Mouse (Mus musculus): ENCODE measurements around the gene Icmt. TPM values are rescaled to one million over a fixed set of nuclear protein-coding genes. Genes with fewer than 3 reads are reported as not detected.

Gene Icmt
- polyA plus RNA-seq, 1 experiment = 20.7 TPM

DNA sequence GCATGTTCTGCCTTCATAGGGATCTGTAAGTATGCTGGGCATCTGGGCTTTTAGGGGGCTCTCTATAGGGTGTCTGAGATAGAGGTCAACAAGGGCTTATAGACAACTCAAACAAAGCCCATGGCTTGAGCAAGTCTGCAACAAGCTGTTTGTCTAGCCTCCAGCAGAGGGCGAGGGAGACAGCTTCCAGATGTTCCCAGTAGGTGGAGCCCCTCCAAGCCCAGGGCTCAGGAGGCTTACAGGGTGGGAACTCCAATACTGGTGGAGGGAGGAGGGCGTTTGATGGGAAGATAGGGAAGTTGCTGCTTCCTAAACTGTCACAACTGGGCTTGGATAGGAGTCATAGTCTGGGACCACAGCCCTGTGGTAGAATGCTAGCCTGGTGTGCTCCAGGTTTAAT is 35.9 kb downstream of the Icmt start:
- H3K27ac ChIP-seq (replicated peaks; ENCODE audit: low read depth, low read length) = no peak overlapping the region
- no peaks in the 10 kb centered on the region for H3K4me1 ChIP-seq (ENCODE audit: control insufficient read depth, insufficient read depth, insufficient read length, low read length)
- H3K4me3 ChIP-seq (ENCODE audit: insufficient read depth, low read depth, low read length) = no peak overlapping the region

DNA sequence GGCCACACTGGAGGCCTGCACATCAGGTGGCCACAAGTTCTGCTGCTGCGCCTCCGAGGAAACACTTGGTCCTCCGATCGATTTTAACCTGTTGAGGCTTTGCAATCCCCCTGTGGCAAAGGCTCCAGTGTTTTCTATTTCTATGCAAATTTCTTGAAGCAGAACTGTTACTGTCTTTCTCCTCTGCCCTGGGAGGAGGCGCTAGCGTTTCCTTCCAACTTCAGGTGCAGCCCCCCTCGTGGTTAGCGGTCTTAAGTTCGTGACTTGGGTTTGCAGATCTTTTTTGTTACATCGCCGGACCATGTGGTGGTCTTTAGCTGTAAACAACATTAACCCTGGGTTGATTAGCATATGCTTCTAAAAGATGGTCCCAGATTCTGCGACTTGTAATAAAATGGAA is 36.6 kb downstream of the Icmt start:
- no peaks in the 10 kb centered on the region for H3K4me1 ChIP-seq (ENCODE audit: control insufficient read depth, insufficient read depth, insufficient read length, low read length)
- H3K4me3 ChIP-seq (ENCODE audit: insufficient read depth, low read depth, low read length) = no peak overlapping the region
- H3K27ac ChIP-seq (replicated peaks; ENCODE audit: low read depth, low read length) = no peak overlapping the region

DNA sequence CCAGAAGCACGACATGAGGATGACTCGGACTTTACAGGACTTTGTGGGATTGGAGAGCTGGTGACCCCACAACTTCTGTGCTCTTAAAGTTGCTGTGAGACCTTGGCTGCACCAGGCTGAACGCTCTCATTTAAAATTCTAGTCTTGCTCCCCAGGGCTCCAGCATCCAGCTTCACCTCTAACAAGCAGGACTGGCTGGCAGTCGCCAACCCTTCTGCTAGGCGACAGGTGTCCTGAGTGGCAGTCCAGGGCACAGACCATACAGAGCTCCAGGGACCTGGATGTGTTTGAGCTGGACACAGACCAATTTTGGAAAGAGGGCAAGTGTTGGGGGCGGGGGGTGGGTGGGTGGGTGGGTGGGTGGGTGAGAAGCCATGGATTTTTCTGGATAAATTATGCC is 40.7 kb downstream of the Icmt start:
- no peaks in the 10 kb centered on the region for H3K4me1 ChIP-seq (ENCODE audit: control insufficient read depth, insufficient read depth, insufficient read length, low read length)
- no peak overlapping the region for H3K27ac ChIP-seq (replicated peaks; ENCODE audit: low read depth, low read length)
- H3K4me3 ChIP-seq (ENCODE audit: insufficient read depth, low read depth, low read length) = no peak overlapping the region

DNA sequence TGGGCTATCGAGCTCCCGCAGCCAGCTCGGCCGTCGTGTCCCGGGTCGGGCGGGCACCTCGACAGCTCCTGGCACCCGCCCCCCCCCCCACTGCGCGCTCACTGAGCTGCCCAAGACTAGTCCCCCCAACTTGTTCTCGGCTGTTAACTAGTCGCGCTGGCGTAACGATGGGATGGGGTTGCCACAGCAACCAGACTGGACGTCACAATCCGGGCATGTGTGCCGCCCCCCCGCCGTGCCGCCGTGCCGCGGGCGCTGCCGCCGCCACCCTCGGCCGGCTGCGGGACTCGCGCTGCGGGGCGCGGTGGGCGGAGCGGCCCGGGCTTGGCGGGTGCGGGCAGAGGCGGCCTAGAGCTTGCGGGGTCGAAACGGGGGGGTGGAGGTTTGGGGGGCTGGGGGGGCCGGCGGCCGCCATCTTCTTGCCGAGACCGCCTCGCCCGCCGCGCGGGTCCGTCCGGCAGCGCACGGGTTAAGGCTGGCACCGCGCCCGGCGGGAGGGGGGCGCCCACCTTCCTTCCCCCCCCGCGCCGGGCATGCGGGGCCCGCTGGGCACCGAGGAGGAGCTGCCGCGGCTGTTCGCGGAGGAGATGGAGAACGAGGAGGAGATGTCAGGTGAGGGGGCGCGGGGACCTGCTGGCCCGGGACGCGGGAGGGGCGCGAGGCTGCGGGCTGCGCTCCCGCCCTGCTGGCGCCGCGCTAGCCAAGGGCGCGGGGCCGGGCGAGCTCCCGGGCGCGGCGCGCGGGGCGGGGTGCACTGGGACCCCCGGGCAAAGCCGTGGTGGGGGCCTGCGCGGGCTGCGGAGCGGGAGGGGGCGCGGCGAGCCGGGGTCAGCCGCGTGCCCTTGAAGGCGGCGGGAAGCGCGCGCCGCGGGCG is 41.6 kb downstream of the Icmt start, which contains the start of gene Chd5:
TSS of gene Chd5 (plus strand) at position 233 of the 874 bp plus-strand sequence.
- Histone ChIP-seq H3K4me3 (ENCODE audit: insufficient read depth, low read depth, low read length) (no peak within 1 kb of the TSS), H3K4me1 (ENCODE audit: control insufficient read depth, insufficient read depth, insufficient read length, low read length) (no peaks in the 10 kb centered on the region), H3K27ac (replicated peaks; ENCODE audit: low read depth, low read length) (no peak within 1 kb of the TSS)

DNA sequence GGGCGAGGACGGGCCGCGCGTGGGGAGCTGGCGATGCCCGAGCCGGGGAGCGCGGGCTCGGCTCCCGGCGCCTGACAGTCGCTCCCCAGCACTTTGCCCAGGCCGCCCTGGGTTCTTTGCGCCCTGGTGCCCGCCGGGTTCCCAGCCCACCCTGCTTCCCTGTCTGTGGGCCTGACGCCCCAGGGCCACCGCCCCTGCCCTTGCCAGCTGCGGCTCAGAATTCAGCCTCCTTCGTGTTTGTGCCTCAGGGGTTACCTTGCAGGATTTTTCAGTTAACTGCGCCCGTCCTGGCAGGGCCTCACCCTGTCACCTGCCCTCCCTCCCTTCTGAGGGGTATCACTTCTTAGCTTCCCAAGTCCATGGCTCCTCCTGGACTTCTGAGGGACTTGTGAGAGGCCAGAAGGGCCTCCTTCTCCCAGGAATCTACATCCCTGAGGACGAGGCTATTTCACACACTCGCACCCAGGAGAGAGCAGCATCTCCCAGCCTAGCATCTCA is 42.3 kb downstream of the Icmt start:
- H3K27ac ChIP-seq (replicated peaks; ENCODE audit: low read depth, low read length) = no peak overlapping the region
- no peak overlapping the region for H3K4me3 ChIP-seq (ENCODE audit: insufficient read depth, low read depth, low read length)
- no peaks in the 10 kb centered on the region for H3K4me1 ChIP-seq (ENCODE audit: control insufficient read depth, insufficient read depth, insufficient read length, low read length)

- H3K27ac ChIP-seq (replicated peaks; ENCODE audit: low read depth, low read length) = no peak overlapping the region
- no peaks in the 10 kb centered on the region for H3K4me1 ChIP-seq (ENCODE audit: control insufficient read depth, insufficient read depth, insufficient read length, low read length)
- H3K4me3 ChIP-seq (ENCODE audit: insufficient read depth, low read depth, low read length) = no peak overlapping the region
Observed at GRCm38 (mm10) chr4:152340584-152341284, 43.7 kb downstream of the Icmt start.

- Histone ChIP-seq H3K27ac (replicated peaks; ENCODE audit: low read depth, low read length) (no peak overlapping the region), H3K4me3 (ENCODE audit: insufficient read depth, low read depth, low read length) (no peak overlapping the region), H3K4me1 (ENCODE audit: control insufficient read depth, insufficient read depth, insufficient read length, low read length) (no peaks in the 10 kb centered on the region)
Observed at GRCm38 (mm10) chr4:152343296-152343695, 46.3 kb downstream of the Icmt start.

GRCm38 (mm10) chr4:152344651-152345050 is 47.6 kb downstream of the Icmt start:
- H3K4me1 ChIP-seq (ENCODE audit: control insufficient read depth, insufficient read depth, insufficient read length, low read length) = no peaks in the 10 kb centered on the region
- H3K27ac ChIP-seq (replicated peaks; ENCODE audit: low read depth, low read length) = no peak overlapping the region
- no peak overlapping the region for H3K4me3 ChIP-seq (ENCODE audit: insufficient read depth, low read depth, low read length)

DNA sequence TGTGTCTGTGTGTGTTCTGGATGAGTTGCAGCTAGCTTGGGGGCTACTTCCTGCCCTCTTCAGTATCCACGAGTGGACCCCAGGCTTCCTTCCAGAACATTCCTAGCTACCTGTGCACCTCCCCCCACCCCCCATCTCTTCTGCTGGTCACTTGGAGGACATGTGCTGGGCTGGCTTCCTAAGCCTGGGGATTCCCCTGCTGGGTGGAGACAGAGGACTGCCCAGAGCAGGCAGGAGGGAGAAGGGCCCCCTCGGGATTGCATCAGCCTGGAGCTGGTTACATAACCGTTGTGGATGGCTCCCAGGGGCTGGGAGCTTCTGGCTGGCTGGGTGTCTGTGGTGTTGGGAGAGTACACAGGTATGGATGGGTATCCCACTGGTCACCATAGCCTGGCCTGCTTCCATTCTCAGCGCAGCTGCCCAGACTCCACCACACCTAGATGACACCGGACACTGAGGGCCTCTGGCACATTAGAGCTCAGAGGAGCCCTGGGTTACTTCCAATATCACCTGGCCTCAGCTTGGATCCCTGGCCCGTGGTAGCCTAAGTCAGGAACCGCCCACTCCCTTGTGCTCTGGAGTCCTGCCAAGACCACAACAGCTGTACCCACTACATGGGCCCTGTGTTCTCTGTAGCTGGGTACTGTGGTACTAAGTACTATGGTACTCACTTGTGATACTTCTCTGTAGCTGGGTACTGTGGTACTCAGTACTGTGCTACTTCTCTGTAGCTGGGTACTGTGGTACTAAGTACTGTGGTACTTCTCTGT is 48.3 kb downstream of the Icmt start:
- H3K4me3 ChIP-seq (ENCODE audit: insufficient read depth, low read depth, low read length) = no peak overlapping the region
- no peak overlapping the region for H3K27ac ChIP-seq (replicated peaks; ENCODE audit: low read depth, low read length)
- H3K4me1 ChIP-seq (ENCODE audit: control insufficient read depth, insufficient read depth, insufficient read length, low read length) = no peaks in the 10 kb centered on the region

GRCm38 (mm10) chr4:152349837-152350381 is 52.9 kb downstream of the Icmt start:
- Histone ChIP-seq H3K4me1 (ENCODE audit: control insufficient read depth, insufficient read depth, insufficient read length, low read length) (no peaks in the 10 kb centered on the region), H3K27ac (replicated peaks; ENCODE audit: low read depth, low read length) (no peak overlapping the region), H3K4me3 (ENCODE audit: insufficient read depth, low read depth, low read length) (no peak overlapping the region)

DNA sequence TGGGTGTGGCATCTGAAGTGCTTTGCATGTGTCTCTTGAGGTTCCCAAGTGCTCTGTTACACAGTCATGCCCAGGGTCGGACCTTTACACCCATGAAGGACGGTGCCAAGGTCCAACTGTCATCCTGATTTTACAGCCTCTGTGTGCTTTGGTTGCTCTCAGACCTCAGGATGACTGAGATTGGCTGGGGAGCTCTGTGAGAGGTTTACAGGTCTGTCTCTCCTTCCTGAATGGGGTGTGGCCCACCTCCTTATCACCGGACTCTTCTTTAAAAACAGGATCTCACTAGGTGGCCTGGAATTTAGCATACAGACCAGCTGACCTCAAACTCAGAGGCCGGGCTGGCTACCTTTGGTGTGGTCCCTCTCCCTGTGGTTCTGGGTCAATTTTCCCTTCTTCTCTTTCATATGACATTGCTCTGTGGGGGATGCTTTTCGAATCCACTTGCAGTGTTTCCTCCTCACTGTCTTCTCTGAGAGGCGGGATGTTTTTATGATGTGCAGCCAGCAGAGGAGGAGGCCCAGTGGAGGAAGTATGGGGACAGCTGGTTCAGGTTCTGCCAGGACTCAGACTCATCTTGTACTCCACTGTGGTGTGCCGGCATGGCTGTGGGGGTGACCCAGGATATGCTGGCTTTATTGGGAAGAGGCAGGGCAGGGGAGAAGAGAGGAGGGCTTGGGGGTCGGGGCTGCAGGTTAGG is 53.8 kb downstream of the Icmt start:
- H3K4me3 ChIP-seq (ENCODE audit: insufficient read depth, low read depth, low read length) = no peak overlapping the region
- H3K27ac ChIP-seq (replicated peaks; ENCODE audit: low read depth, low read length) = no peak overlapping the region
- no peaks in the 10 kb centered on the region for H3K4me1 ChIP-seq (ENCODE audit: control insufficient read depth, insufficient read depth, insufficient read length, low read length)

DNA sequence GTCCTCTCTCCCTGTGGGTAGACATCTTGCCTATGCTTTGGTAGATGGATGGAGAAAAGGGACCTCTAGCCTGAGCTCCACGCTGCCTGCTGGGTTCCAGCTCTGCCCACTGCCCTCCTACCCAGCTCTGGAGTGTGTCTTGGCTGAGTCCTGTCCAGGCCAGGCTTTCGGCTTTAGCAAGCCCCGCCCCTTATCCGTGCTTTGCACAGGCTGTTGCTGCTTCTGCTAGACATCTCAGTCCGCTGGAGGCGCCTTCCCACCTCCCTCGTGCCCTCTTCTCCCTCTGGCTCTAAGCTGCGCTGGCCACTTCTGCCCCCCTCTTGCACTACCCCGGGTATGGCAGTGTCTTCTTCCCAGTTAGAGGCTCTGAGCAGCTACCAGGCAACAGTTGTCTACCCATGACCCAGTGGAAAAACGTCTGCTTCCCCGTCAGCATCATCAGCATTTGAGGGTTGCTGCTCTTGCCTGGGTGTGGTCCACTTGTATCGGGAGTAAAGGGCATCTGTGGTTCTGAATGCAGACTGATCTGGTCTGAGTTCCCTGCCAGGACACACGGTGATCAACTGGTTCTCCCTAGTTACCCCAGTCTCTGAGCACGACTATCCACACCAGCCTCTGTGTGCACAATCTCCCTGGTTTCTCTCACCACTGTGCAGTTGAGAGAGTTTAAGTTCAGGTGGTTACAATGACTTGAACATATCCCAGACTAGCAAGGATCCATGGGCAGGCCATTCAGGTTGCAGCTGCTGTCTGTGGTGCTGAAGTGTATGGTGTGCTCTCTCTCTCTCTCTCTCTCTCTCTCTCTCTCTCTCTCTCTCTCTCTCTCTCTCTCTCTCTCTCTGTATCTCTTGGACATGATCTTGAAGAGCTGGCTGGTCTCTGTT is 54.6 kb downstream of the Icmt start:
- Histone ChIP-seq H3K4me1 (ENCODE audit: control insufficient read depth, insufficient read depth, insufficient read length, low read length) (no peaks in the 10 kb centered on the region), H3K27ac (replicated peaks; ENCODE audit: low read depth, low read length) (no peak overlapping the region), H3K4me3 (ENCODE audit: insufficient read depth, low read depth, low read length) (no peak overlapping the region)

DNA sequence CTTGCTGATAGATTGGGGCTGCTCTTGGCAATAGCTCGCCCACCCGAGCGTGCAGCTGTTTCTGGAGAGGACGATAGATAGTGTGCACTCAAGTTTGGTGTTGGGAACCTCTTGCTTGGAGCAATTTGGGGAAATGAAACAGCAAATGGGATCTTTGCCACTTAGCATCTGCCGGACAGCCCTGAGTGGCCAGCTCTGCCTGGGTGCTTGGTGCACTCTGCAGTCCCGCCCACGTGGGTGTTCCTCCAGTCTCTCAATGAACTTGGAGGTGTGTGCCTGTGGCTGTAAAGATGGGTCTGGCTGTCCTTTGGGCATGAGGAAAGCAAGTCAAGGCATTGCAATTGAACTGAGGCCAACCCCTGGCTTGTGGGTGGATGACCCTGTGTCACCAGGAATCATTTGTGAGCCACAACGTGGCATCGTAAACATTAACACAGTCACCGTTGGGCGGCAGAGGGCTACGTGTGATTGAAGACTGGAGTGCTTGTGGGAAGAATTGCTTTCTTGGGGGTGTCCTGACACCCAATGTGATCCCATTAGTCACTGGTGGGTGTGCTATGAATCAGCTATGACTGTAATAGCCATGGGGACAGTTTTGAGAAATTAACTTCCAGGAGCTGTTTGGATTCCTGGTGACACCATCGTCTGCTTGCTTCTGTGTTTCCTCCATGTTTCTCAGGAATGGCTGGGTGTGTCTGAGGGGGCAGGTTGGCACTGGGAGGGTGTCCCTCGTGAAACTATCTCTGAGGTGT is 57.0 kb downstream of the Icmt start:
- Histone ChIP-seq H3K27ac (replicated peaks; ENCODE audit: low read depth, low read length) (no peak overlapping the region), H3K4me3 (ENCODE audit: insufficient read depth, low read depth, low read length) (no peak overlapping the region), H3K4me1 (ENCODE audit: control insufficient read depth, insufficient read depth, insufficient read length, low read length) (no peaks in the 10 kb centered on the region)

All from brown adipose tissue, adult 24 weeks (tissue).